Mouse (Mus musculus) brain, embryonic 14.5 days (tissue): ENCODE measurements around the gene Pdzd2.

Source experiments
- CTCF ChIP-seq: fragments of 200-500 bp; IDR thresholded peaks from 2 replicates; pipeline ENCODE4 v1.5.1; 2012; ENCODE audit warnings: inconsistent platforms, mild to moderate bottlenecking, moderate library complexity, borderline replicate concordance; ENCODE audit not compliant: insufficient read depth, insufficient read length; ENCODE audit errors: extremely low read depth
- POLR2A ChIP-seq: fragments of 200-500 bp; IDR thresholded peaks from 2 replicates; pipeline ENCODE4 v1.6.1; 2012; ENCODE audit warnings: mild to moderate bottlenecking, inconsistent platforms, borderline replicate concordance; ENCODE audit not compliant: poor library complexity, insufficient read depth, insufficient read length, severe bottlenecking; ENCODE audit errors: extremely low read depth

GRCm38 (mm10) chr15:12479326-12479725 is 260.4 kb downstream of the Pdzd2 start:
- no peak for TF ChIP-seq CTCF
- no peak for TF ChIP-seq POLR2A
